Mouse (Mus musculus) olfactory bulb, adult 2 months (tissue): ENCODE results near the gene Ntrk3. TPM values are rescaled to one million over a fixed set of nuclear protein-coding genes. Genes with fewer than 3 reads are reported as not detected.

Experiments used
- H3K27ac ChIP-seq: fragments of 200-500 bp; 2 replicates; pipeline ENCODE4 v1.5.1; 2012; ENCODE audit warnings: low read depth, low read length; ENCODE audit not compliant: insufficient read depth
- H3K4me1 ChIP-seq: fragments of 200-500 bp; 2 replicates; pipeline ENCODE4 v1.6.1; 2012; ENCODE audit warnings: low read length; ENCODE audit not compliant: control insufficient read depth, insufficient read depth
- H3K4me3 ChIP-seq: fragments of 200-500 bp; 2 replicates; pipeline ENCODE4 v1.5.1; 2012; ENCODE audit warnings: mild to moderate bottlenecking, low read depth, low read length, moderate library complexity; ENCODE audit not compliant: insufficient read depth
- CTCF ChIP-seq: fragments of 200-500 bp; IDR thresholded peaks from 2 replicates; pipeline ENCODE4 v1.5.1; 2012; ENCODE audit warnings: low read depth, mild to moderate bottlenecking, low read length, moderate library complexity; ENCODE audit not compliant: insufficient read depth
- POLR2A ChIP-seq: fragments of 200-500 bp; IDR thresholded peaks from 2 replicates; pipeline ENCODE4 v1.6.1; 2012; ENCODE audit warnings: mild to moderate bottlenecking, low read depth, low read length, moderate library complexity; ENCODE audit not compliant: insufficient read depth
- WGBS: fragments of 180-500 bp; shearing (Covaris S2); methylation state at CpG from one replicate; pipeline ENCODE4 v1.1.7; 2018; 5-methylcytosine and 5-hydroxymethylcytosine counted together
- polyA plus RNA-seq: library from polyadenylated mRNA; stranded (reverse); fragments of >200 nt; gene quantifications from 2 replicates; pipeline ENCODE4 v1.2.4, GENCODE M21; 2012; ENCODE audit warnings: low replicate concordance; ENCODE audit not compliant: missing spikeins, insufficient read depth, insufficient read length

Ntrk3 gene
- polyA plus RNA-seq, 1 experiment, result 50.1 TPM

GRCm38 (mm10) chr7:78253777-78254385 is 483.9 kb downstream of the Ntrk3 start:
- Histone ChIP-seq H3K4me3 (no peak overlapping the region), H3K4me1 (peaks cover 4% of the 10 kb centered on the region; the same call in 1 of the 2 replicates), H3K27ac (no peak overlapping the region)
- WGBS, result 70% methylated on average over 3 of the region's 3 CpGs
- TF ChIP-seq CTCF, result no peak
- TF ChIP-seq POLR2A, result no peak

GRCm38 (mm10) chr7:78248119-78248642 is 489.6 kb downstream of the Ntrk3 start:
- 70% methylated on average over 5 of the region's 5 CpGs for WGBS
- TF ChIP-seq CTCF, result no peak
- no peak for TF ChIP-seq POLR2A
- Histone ChIP-seq H3K4me1 (no peaks in the 10 kb centered on the region), H3K27ac (no peak overlapping the region), H3K4me3 (no peak overlapping the region)

- no peak for TF ChIP-seq CTCF
- no peak for TF ChIP-seq POLR2A
- WGBS, result 14% methylated on average over 2 of the region's 2 CpGs
- Histone ChIP-seq H3K27ac (no peak overlapping the region), H3K4me1 (no peaks in the 10 kb centered on the region), H3K4me3 (no peak overlapping the region)
Observed at GRCm38 (mm10) chr7:78239012-78239411, 498.8 kb downstream of the Ntrk3 start.

GRCm38 (mm10) chr7:78221668-78222067 is 516.1 kb downstream of the Ntrk3 start:
- TF ChIP-seq CTCF (no peak), POLR2A (no peak)
- no peaks in the 10 kb centered on the region for H3K4me1 ChIP-seq
- WGBS, result 90% methylated on average over 6 of the region's 6 CpGs

GRCm38 (mm10) chr7:78220949-78221348 is 516.9 kb downstream of the Ntrk3 start:
- no peak overlapping the region for H3K27ac ChIP-seq
- H3K4me1 ChIP-seq, result no peaks in the 10 kb centered on the region
- no peak overlapping the region for H3K4me3 ChIP-seq
- TF ChIP-seq CTCF, result no peak
- TF ChIP-seq POLR2A, result no peak
- WGBS, result 61% methylated on average over 4 of the region's 4 CpGs

More at GRCm38 (mm10) chr7:78221668-78222067, 516.1 kb downstream of the Ntrk3 start:
- Histone ChIP-seq H3K27ac (no peak overlapping the region), H3K4me3 (no peak overlapping the region)

- peaks cover 7% of the 10 kb centered on the region; the same call in 1 of the 2 replicates for H3K4me1 ChIP-seq
- WGBS, result 46% methylated on average over 17 of the region's 17 CpGs
- H3K4me3 ChIP-seq, result no peak overlapping the region
- TF ChIP-seq POLR2A (no peak), CTCF (no peak)
- H3K27ac ChIP-seq, result no peak overlapping the region
Observed at GRCm38 (mm10) chr7:78190931-78191653, 546.7 kb downstream of the Ntrk3 start.

- H3K4me1 ChIP-seq, result 0 out of 2 replicates have a peak, but pooled peaks cover under 1% of the 10 kb centered on the region
- no peak for TF ChIP-seq POLR2A
- no peak for TF ChIP-seq CTCF
- H3K27ac ChIP-seq, result no peak overlapping the region
- 89% methylated on average over 4 of the region's 4 CpGs for WGBS
- no peak overlapping the region for H3K4me3 ChIP-seq
Observed at GRCm38 (mm10) chr7:78185578-78185977, 552.2 kb downstream of the Ntrk3 start.

GRCm38 (mm10) chr7:78183396-78183795 is 554.4 kb downstream of the Ntrk3 start:
- 83% methylated on average over 1 of the region's 1 CpGs for WGBS
- H3K27ac ChIP-seq, result no peak overlapping the region
- H3K4me1 ChIP-seq, result no peaks in the 10 kb centered on the region
- TF ChIP-seq CTCF, result no peak
- TF ChIP-seq POLR2A, result no peak
- no peak overlapping the region for H3K4me3 ChIP-seq

GRCm38 (mm10) chr7:78179996-78180665 is 557.7 kb downstream of the Ntrk3 start:
- Histone ChIP-seq H3K4me3 (no peak overlapping the region), H3K27ac (no peak overlapping the region), H3K4me1 (no peaks in the 10 kb centered on the region)
- 68% methylated on average over 4 of the region's 4 CpGs for WGBS
- TF ChIP-seq CTCF (no peak), POLR2A (no peak)
